Mouse (Mus musculus): Measurements from ENCODE around the gene Stxbp1.

The Stxbp1 gene

DNA sequence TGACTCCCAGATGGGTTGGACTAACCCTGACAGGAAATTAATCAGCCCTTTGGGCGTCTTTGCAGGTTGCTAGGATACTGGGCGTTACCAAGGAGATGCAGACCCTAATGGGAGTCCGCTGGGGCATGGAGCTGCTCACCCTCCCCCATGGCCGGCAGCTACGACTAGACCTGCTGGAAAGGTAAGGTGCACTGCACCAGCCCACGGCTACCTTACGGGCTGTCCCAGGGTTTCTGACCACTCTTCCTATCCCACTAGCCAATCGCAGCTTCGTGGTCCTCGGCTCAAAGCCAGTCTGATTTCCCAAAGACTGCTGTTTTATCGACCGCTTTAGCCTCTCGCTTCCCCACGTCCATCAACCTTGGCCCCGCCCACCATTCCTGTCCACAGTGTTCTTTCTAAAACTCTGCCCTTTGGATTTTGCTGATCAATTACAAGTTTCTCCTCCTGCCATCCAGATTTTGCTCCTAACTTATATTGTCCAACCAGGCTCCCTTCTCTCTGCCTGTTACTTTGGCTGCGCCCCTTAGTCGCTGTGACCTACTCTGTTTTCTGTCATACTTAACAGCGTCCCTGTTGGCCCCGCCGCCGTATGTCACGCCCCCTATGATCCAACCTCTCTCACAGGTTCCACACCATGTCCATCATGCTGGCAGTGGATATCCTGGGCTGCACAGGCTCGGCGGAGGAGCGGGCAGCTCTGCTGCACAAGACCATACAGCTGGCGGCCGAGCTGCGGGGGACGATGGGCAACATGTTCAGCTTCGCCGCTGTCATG, 96.0 kb downstream of the Stxbp1 start:
- DNase-seq, result peak; percentile 98

DNA sequence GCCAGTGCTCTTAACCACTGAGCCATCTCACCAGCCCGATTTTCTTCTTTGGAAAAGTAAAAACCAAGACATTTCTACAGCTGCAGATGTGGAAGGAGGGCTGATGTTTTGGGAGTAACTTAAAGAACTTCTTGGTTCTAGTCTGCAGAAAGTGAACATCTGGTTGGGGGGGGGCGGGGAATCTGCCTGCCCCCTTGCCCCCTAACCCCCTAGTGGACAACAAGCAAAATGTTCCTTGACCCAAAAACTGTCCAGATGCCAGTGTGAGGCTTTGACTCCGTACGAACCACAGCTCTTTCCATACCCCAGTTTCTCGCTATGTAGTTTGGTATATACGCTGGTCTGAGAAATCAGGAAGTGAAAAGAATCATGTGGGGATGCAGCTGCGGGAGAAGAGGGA, 96.8 kb downstream of the Stxbp1 start:
- DNase-seq, result no peak

DNA sequence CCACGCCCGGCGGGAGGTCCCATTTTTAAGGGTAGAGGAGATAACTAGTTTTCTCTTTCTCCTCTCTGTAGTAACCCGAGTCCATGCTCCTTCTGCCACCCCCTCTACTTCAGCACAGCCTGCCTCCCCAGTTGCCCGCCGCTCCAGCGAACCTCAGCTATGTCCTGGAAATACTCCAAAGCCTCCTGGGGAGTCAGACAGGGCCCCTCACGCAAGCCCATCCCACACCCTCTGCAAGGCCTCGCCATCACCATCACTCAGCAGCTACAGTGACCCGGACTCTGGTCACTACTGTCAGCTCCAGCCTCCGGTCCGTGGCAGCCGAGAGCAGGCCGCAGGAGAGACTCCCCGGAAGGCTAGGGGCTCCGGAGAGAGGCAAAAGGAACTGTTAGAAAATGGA, 98.0 kb downstream of the Stxbp1 start:
- DNase-seq, result peak; percentile 89

DNA sequence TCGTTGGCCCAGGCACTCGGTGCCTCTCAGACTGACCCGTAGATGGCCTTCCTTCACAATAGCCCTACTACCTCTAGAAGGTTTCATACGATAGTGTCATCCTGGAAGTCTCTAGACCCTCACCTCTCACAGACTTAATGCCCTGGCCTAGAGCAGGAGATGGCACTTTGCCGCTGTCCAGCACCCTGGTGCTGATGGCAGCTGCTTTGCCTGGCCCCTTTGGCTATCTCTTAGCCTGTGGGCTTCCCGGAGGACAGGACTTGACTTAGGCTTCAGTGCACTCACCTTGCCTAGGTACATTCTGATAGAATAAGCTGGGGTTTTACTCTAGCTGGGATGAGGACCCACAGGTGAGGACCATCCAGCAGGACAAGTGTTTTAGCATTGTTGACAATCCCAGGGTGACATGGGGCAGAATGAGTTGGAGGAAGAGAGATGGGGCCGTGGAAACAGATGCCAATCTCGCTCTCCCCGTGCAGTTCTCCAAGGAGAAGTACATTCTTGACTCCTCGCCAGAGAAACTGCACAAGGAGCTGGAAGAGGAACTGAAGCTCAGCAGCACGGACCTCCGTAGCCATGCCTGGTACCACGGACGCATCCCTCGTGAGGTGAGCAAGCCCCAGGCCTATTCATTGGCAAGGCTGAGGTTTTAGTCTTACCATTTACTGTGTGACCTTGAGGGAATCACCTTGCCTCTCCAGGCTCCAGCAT, 102.6 kb downstream of the Stxbp1 start:
- peak; percentile 94 for DNase-seq

DNA sequence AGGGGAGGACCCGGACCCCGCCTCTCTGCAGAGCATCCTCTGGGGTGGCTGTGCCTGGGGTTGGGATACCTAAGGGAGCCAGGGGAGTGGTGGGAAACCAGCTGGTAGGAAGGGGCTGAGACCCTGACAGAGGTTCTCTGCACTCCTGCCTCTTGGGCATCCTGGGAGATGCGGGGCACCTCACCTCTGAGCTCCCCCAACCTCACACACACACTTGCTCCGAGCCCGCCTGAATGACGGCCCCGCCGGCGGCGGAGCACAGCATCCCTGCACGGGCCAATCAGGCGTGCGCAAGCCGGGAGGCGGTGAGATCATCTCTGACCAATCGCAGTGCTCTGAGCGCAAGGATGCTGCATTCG, 104.9 kb downstream of the Stxbp1 start:
- DNase-seq, result peak; percentile 94

DNA sequence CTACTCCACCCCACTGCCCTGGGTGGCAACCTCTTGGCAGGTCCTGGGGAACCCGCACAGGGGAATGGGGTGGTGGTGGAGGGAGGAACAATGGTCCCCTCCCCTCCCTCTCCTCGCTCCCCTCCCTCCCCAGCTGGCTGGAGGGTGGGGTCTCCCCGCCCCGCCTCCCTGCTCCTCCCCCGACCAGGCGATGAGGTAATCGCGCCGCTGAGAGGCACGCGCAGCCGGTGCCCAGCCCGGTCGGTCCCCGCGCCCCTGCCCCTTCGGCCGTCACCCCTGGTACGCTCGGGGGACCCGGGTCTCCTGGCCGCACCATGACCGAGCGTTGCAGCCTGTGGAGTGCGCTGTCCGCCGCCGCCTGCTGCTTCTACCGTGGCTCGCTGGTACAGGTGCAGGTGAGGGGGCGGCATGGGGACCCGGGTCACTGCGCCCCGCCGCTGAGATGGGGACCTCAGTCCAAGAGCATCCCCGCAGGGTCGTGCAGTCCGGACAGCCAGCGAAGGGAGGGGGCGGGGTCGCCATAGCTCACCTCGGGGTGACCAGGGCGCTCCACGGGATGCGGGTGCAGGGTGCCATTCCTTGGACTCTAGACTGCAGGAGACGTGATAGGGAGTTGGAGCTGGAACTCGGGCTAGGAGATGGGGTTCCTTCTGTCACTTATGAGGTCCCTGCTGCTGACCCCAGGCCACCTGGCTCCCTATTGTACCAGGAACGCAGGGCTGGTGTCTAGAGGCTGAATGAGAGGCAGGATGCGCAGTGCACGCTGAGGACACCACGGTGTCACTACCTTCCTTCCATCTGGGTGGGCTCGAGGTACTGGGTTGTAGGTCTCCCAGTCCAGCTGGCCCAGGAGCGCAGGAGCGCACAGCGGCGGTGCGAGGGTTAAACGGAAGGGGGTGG, 105.5 kb downstream of the Stxbp1 start:
- peak; percentile 97 for DNase-seq

DNA sequence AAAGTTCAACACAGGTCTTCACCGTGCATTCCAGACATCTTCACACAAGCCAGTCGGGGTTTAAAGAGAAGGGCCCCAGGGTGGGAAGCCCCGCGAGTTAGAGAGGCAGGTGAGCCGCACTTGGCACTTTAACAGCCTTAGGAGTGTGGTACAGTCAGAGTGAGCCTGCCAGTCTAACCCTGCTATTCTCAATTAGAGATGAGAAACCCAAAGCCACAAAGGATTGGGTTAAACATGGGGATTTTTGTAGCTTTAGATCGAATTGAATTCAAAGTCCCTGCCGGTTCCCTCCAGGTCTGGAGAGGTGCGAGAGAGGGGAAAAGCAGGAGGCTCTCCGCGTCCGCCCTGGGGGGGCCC, 106.2 kb downstream of the Stxbp1 start, which contains the start of gene 6330409D20Rik:
Gene 6330409D20Rik, minus strand, starts transcription at position 101 of the 357 bp plus-strand sequence.
- no peak for DNase-seq

DNA sequence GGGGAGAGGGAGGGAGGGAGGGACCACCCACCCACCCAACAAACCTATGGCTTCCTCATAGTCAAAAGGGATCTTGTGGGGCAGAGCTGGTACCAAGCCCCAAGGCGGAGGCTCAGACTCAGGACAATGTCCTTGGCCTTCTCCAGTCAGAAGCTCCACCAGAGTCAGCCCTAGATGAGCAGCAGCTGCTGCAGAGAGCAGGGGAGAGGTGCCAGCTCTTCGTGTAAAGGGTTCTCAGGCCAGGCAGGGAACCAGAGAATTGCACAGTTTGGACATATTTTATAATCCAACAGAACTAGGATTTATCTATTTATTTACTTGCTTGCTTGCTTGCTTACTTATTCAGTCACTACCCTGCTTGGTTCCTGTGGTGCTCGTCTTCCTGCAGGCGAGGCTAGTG, 107.7 kb downstream of the Stxbp1 start:
- DNase-seq, result no peak
